Mouse (Mus musculus) lung, postnatal 0 days (tissue): ENCODE results near the gene 1700020A23Rik. TPM values are rescaled to one million over a fixed set of nuclear protein-coding genes. Genes with fewer than 3 reads are reported as not detected.

Source experiments
- ATAC-seq: fragments of 200-750 bp; cut with Nextera tagmentation; 2 replicates; pipeline ENCODE4 v1.8.0; 2017; ENCODE audit warnings: moderate library complexity
- DNase-seq: peaks from one replicate; pipeline ENCODE4 v3.0.0-alpha.2; 2016; ENCODE audit warnings: low spot score
- H3K27ac ChIP-seq: fragments of 300-500 bp; sonication (generic); 2 replicates; pipeline ENCODE4 v1.5.1; 2014; ENCODE audit warnings: antibody characterized with exemption, mild to moderate bottlenecking, low read length, mixed read lengths
- H3K27me3 ChIP-seq: fragments of 300-500 bp; sonication (generic); replicated peaks from 2 replicates; pipeline ENCODE4 v1.6.1; 2014; ENCODE audit warnings: low read length, mixed read lengths; ENCODE audit not compliant: insufficient read depth
- H3K36me3 ChIP-seq: fragments of 300-500 bp; sonication (generic); 2 replicates; pipeline ENCODE4 v1.6.1; 2014; ENCODE audit warnings: low read length, mixed read lengths; ENCODE audit not compliant: insufficient read depth
- H3K4me1 ChIP-seq: fragments of 300-500 bp; sonication (generic); 2 replicates; pipeline ENCODE4 v1.6.1; 2014; ENCODE audit warnings: antibody characterized with exemption, low read depth, low read length, mixed read lengths; ENCODE audit not compliant: insufficient read depth
- H3K4me2 ChIP-seq: fragments of 300-500 bp; sonication (generic); replicated peaks from 2 replicates; pipeline ENCODE4 v1.6.1; 2014; ENCODE audit warnings: low read depth, mild to moderate bottlenecking, low read length, moderate library complexity, mixed read lengths
- H3K4me3 ChIP-seq: fragments of 300-500 bp; sonication (generic); 2 replicates; pipeline ENCODE4 v1.5.1; 2014; ENCODE audit warnings: low read depth, low read length
- H3K9ac ChIP-seq: fragments of 300-500 bp; sonication (generic); replicated peaks from 2 replicates; pipeline ENCODE4 v1.6.1; 2014; ENCODE audit warnings: low read depth, mild to moderate bottlenecking
- H3K9me3 ChIP-seq: fragments of 300-500 bp; sonication (generic); 2 replicates; pipeline ENCODE4 v1.6.1; 2016; ENCODE audit warnings: low read length, mixed read lengths
- CTCF ChIP-seq: IDR thresholded peaks from 2 replicates; pipeline ENCODE4 v1.5.1; 2016; ENCODE audit warnings: antibody characterized with exemption, mild to moderate bottlenecking
- EP300 ChIP-seq: IDR thresholded peaks from 2 replicates; pipeline ENCODE4 v1.6.1; 2016; ENCODE audit warnings: antibody characterized with exemption, mild to moderate bottlenecking, control low read depth
- WGBS: fragments of 180-500 bp; shearing (Covaris S2); extraction: QIAGEN DNeasy Blood & Tissue Kit; methylation state at CpG from one replicate; pipeline ENCODE4 v1.1.7; 2014; 5-methylcytosine and 5-hydroxymethylcytosine counted together
- polyA plus RNA-seq: library from polyadenylated mRNA; unstranded; fragments of >200 nt; fragmentation: Nextera tagmentation; extraction: Ambion mirVana; gene quantifications from 2 replicates; pipeline ENCODE4 v1.2.1, GENCODE M21; 2015

1700020A23Rik gene
- polyA plus RNA-seq, 1 experiment from 2014 or later = not detected

DNA sequence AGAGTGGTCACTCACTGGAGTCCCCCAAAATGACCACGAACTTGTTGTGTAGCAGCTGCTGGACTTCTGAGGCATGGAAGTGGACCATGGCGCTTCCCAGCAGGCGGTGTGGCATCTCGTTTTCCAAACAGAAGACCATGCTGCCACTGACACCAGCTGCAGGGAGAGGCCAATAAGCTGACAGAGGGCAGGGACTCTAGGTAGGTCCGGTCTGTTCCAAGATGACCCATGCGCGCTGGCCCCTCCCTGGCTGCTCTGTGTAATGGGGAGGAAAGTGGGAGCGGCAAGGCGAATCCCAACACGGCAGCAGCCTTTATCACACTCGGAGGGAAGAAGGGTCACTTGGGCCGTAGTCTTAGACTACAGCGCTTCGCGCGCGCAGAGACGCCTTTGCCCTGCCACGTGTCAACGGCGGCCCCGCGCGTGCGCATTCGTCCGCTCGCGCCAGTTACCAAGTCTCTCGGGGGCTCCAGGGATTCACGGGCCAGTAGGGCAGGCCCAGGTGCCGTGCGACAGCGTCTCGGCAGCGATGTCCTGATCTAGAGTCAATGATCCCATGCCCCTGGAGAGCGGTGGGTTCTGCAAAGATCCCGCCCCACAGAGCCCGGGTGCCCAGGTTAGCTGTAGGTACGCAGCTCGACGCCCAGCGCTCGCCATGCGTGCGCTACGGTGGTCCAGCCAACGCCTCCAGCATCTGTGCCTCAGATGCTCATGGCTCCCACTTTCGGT is 18.5 kb downstream of the 1700020A23Rik start:
- H3K36me3 ChIP-seq = no peaks in the 10 kb centered on the region
- H3K27me3 ChIP-seq = no peaks in the 10 kb centered on the region
- TF ChIP-seq CTCF (no peak), EP300 (no peak)
- peak overlapping the region; percentile 64 for H3K4me3 ChIP-seq
- ATAC-seq = peak; percentile 68
- H3K4me1 ChIP-seq = peaks cover 16% of the 10 kb centered on the region
- no peaks in the 10 kb centered on the region for H3K9me3 ChIP-seq
- H3K27ac ChIP-seq = peak overlapping the region; percentile 82
- peak overlapping the region; percentile 90 for H3K4me2 ChIP-seq
- peak overlapping the region; percentile 67 for H3K9ac ChIP-seq
- WGBS = 13% methylated on average over 49 of the region's 49 CpGs
- DNase-seq = peak; percentile 76

DNA sequence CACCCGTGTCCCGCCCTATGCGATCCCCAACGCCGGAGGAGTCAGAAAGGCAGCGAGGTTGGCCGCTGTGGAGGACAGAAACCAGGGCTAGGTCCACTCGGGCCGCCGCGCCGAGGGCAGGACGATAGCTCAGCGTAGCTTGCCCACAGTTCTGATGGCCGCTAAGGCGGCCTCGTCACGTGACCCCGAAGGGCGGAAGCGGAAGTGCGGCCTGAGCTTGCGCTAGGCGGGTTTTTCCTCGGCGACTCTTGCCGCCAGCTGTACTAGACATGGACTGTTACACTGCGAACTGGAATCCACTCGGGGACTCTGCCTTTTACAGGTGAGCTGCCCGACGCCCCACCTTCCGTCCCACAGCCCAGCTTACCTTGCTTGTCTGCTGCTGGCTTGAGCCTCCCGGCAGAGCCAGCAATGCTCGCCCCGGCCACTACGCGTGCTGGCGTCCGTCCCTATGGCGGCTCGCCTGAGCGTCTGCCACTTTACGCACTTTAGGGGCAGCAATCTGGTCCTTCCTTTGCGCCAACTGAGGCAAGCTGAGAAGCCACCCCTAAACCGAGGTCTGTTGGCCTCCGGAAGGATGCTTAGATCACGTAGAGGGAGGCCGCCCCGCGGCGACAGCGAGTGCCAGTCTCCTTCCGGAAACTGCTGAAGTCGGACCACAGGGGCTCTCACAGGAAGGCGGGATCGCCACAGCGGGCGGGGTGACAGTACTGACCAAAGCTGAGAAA is 19.2 kb downstream of the 1700020A23Rik start, which contains the start of the genes Vps16 and Pced1a:
TSS of gene Vps16 (plus strand) at position 214 of the 728 bp plus-strand sequence.
TSS of gene Pced1a (minus strand) at position 576 of the 728 bp plus-strand sequence.
- no peaks in the 10 kb centered on the region for H3K27me3 ChIP-seq
- peak within 1 kb of the TSS; percentile 82 for H3K27ac ChIP-seq
- H3K4me2 ChIP-seq = peak within 1 kb of the TSS; percentile 90
- H3K9ac ChIP-seq = peak within 1 kb of the TSS; percentile 67
- H3K4me1 ChIP-seq = peaks cover 16% of the 10 kb centered on the region
- no peaks in the 10 kb centered on the region for H3K9me3 ChIP-seq
- WGBS = under 1% methylated on average over 58 of the region's 58 CpGs
- TF ChIP-seq CTCF = peak; percentile 73
- TF ChIP-seq EP300 = 0 out of 2 replicates have a peak, but pooled peaks have one; percentile 8
- no peaks in the 10 kb centered on the region for H3K36me3 ChIP-seq
- ATAC-seq = peak; percentile 98
- H3K4me3 ChIP-seq = peak within 1 kb of the TSS; percentile 64
- DNase-seq = peak; percentile 96

DNA sequence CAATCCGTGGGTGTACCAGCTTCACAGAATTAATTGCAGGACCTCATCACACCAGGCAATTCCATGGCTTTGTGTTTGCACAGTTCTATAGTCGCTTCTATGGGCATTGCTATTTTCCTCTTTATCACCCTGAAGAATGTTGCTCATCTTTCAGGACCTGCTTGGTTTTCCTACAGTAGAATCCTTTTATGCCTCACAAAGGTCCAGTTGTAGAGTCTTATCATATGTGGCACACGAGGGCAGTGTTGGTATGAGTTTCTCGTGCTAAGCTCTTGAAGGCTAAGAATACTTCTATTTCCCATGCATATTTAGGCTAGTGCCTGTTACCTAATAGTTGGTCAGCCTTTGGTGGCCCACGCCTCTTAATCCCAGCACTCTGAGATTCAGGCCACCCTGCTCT is 20.1 kb downstream of the 1700020A23Rik start:
- H3K9me3 ChIP-seq = no peaks in the 10 kb centered on the region
- 23% methylated on average over 5 of the region's 5 CpGs for whole genome bisulfite sequencing

DNA sequence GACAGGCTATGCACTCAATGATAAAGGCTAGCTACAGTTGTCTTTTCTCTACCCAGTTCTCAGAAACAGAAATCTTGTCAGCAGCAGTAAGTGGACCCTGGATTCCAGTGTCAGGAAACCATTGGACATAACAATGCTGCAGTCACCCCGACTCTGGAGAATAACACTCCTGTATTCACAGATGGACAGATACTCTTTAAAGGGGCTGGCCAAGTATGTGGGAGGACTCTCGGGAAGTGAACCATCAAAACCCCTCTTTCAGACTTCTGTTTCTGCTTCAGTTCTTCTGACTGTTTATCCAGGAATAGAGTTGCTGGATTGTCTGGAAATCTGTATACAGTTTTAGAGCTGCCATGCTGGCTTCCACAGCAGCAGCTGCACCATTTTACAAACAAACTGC is 24.8 kb downstream of the 1700020A23Rik start:
- Histone ChIP-seq H3K27ac (no peak overlapping the region), H3K9ac (no peak overlapping the region), H3K27me3 (no peaks in the 10 kb centered on the region), H3K4me3 (no peak overlapping the region), H3K36me3 (no peaks in the 10 kb centered on the region; the same call in 1 of the 2 replicates), H3K4me2 (no peak overlapping the region), H3K4me1 (peaks cover 5% of the 10 kb centered on the region; the same call in 1 of the 2 replicates), H3K9me3 (no peaks in the 10 kb centered on the region)
- ATAC-seq (no peak), DNase-seq (no peak)
- TF ChIP-seq EP300 = no peak
- no peak for TF ChIP-seq CTCF
- WGBS = 45% methylated on average over 2 of the region's 2 CpGs

More for the DNA sequence above, 20.1 kb downstream of the 1700020A23Rik start:
- Histone ChIP-seq H3K36me3 (no peaks in the 10 kb centered on the region), H3K4me3 (peak overlapping the region; percentile 64), H3K27me3 (no peaks in the 10 kb centered on the region), H3K4me1 (peaks cover 16% of the 10 kb centered on the region), H3K9ac (peak overlapping the region; percentile 67; the same call in 1 of the 2 replicates), H3K27ac (no peak overlapping the region), H3K4me2 (peak overlapping the region; percentile 90)
- TF ChIP-seq EP300 = no peak
- TF ChIP-seq CTCF = peak; percentile 42
- peak; percentile 19 for DNase-seq
- no peak for ATAC-seq

DNA sequence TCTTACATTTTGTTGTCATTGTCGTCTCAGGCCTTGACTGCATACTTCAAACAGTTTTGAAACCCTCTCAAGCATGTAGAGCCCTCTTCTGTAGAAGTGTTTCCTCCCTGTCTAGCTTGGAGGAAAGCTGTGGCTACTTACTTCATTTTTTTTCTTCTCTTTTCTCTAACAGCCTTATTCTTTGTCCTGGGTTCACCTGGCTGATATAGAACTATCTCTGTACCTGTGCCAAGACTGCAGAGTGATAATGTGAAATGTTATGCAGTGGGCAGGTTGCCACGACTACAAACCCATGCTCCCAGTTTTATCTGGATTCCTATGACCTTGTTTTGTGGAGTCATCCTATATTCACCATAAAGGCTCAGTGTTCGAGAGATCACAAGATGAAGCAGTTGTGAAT is 25.4 kb downstream of the 1700020A23Rik start:
- peak; percentile 49 for DNase-seq
- Histone ChIP-seq H3K27me3 (no peaks in the 10 kb centered on the region), H3K4me1 (no peaks in the 10 kb centered on the region), H3K4me2 (no peak overlapping the region), H3K9ac (no peak overlapping the region), H3K27ac (no peak overlapping the region), H3K36me3 (no peaks in the 10 kb centered on the region; the same call in 1 of the 2 replicates), H3K9me3 (no peaks in the 10 kb centered on the region), H3K4me3 (no peak overlapping the region)
- TF ChIP-seq EP300 = 0 out of 2 replicates have a peak, but pooled peaks have one; percentile 7
- TF ChIP-seq CTCF = no peak
- 52% methylated on average over 3 of the region's 3 CpGs for WGBS
- ATAC-seq = peak; percentile 65; the same call in 1 of the 2 replicates

DNA sequence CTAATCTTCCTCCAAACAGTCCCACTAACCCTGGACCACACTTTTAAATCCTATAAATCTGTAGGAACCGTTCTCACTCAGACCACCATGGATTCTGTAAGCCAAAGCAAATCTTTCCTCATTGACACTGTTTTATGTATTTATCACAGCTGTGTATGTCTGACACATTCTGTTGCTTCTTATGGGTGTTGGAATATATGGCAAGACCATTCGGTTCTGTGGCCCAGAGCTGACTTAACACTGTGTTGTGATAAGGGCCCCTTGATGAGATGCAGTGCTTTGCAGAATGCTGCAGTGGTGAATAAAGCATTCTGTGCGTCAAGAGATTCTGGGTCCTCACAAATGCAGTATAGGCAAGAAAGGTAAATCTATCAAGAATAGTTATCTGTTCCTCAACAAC is 27.1 kb downstream of the 1700020A23Rik start:
- ATAC-seq (no peak), DNase-seq (no peak)
- H3K27ac ChIP-seq = no peak overlapping the region
- TF ChIP-seq EP300 = no peak
- no peaks in the 10 kb centered on the region; the same call in 1 of the 2 replicates for H3K36me3 ChIP-seq
- H3K4me1 ChIP-seq = no peaks in the 10 kb centered on the region
- no peaks in the 10 kb centered on the region for H3K27me3 ChIP-seq
- H3K4me2 ChIP-seq = no peak overlapping the region
- no peak overlapping the region for H3K9ac ChIP-seq
- no peak overlapping the region for H3K4me3 ChIP-seq
- H3K9me3 ChIP-seq = no peaks in the 10 kb centered on the region
- WGBS = 90% methylated on average over 3 of the region's 3 CpGs
